Mouse (Mus musculus): ENCODE measurements around the gene Slc9a3r1.

DNA sequence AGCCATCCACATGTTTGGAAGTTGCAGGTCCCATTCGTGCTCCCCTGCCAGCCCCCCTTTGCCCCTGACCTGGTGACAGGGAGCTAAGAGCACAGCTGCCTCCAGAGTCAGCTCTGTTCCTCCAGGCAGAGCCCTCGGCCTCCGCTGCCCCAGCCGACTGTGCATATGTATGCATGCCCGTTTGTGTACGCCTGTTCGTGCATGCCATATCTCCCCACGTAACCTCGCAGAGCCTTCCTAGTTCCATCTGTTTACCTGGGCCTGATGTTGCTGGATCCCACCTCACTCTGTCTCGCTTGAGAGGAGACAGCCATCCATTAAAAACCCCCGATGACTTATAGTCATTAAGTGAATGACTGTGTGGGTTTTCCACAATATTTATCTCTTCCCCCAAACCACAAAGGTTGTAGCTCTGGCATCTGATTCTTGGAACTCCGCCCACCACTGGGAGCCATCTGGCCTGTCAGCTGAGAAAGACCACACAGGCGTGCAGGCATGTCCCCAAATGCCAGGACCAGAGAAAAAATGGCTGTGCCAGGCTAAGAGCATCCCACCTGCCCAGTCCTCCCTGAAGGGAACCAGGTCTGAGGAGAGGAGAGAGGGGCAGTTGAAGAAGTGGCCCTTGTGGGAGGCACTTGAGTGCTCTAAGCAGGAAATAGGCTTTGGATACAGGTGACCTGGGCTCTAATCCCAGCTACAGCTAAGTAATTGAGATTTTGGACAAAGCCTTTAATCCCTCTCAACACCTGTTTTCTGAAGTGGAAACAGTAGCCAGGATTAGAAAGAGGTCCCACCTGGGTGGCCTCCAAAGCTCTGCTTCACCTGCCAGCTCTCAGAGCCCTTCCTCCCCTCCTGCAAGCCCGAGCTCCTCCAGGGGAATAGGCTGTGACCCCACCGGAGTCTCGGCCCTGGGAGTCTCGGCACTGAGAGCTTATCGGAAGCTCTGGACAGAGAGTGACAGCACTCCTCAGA, 54.6 kb downstream of the Slc9a3r1 start:
- TF ChIP-seq CTCF (IDR thresholded peaks at IDR 0.05; ENCODE audit: extremely low read depth, insufficient read depth, insufficient read length, insufficient replicate concordance) (no peak), POLR2A (IDR thresholded peaks at IDR 0.05; ENCODE audit: low read depth, low read length) (no peak)

Data from spleen, adult 2 months (tissue).